Mouse (Mus musculus) adrenal gland, postnatal 4 days (tissue): ENCODE results near the gene Grb7. TPM values are rescaled to one million over a fixed set of nuclear protein-coding genes. Genes with fewer than 3 reads are reported as not detected.

Source experiments
- DNase-seq, 2 experiments: peaks; one replicate each; pipeline ENCODE4 v3.0.0; 2021 to 2022; ENCODE audit warnings: low spot score in 2 of 2, mixed read lengths in 2 of 2
- total RNA-seq, 2 experiments: library from RNA; stranded (reverse); gene quantifications; 2 replicates each; pipeline ENCODE4 v1.2.3; 2021

Grb7 gene
- total RNA-seq, 2 experiments from 2014 or later: 5.9 to 10.3 TPM

- no peak for DNase-seq
Measured at GRCm38 (mm10) chr11:98469761-98470714, 23.8 kb downstream of the Grb7 start.

GRCm38 (mm10) chr11:98470795-98471194 lies 24.6 kb downstream of the Grb7 start:
- no peak for DNase-seq

GRCm38 (mm10) chr11:98472696-98473095 lies 26.5 kb downstream of the Grb7 start:
- DNase-seq: no peak

GRCm38 (mm10) chr11:98473916-98474479 lies 27.8 kb downstream of the Grb7 start:
- DNase-seq: no peak

- no peak for DNase-seq
Measured at GRCm38 (mm10) chr11:98474967-98475366, 28.8 kb downstream of the Grb7 start.

- no peak for DNase-seq
Measured at GRCm38 (mm10) chr11:98475630-98476433, 29.6 kb downstream of the Grb7 start.

GRCm38 (mm10) chr11:98476434-98476807 lies 30.2 kb downstream of the Grb7 start:
- DNase-seq: no peak

- no peak for DNase-seq
Measured at GRCm38 (mm10) chr11:98477011-98477701, 31.0 kb downstream of the Grb7 start.

- DNase-seq: no peak
Measured at GRCm38 (mm10) chr11:98479026-98479939, 33.1 kb downstream of the Grb7 start.

- DNase-seq: no peak
Measured at GRCm38 (mm10) chr11:98479940-98480497, 33.8 kb downstream of the Grb7 start.

GRCm38 (mm10) chr11:98481231-98481630 lies 35.0 kb downstream of the Grb7 start:
- DNase-seq: no peak

- DNase-seq: no peak
Measured at GRCm38 (mm10) chr11:98482067-98482466, 35.9 kb downstream of the Grb7 start.

- no peak for DNase-seq
Measured at GRCm38 (mm10) chr11:98485749-98486148, 39.6 kb downstream of the Grb7 start.

- no peak for DNase-seq
Measured at GRCm38 (mm10) chr11:98487526-98488040, 41.4 kb downstream of the Grb7 start.

- no peak for DNase-seq
Measured at GRCm38 (mm10) chr11:98488540-98489234, 42.5 kb downstream of the Grb7 start.

- DNase-seq: no peak
Measured at GRCm38 (mm10) chr11:98491571-98491970, 45.4 kb downstream of the Grb7 start.

- DNase-seq: no peak
Measured at GRCm38 (mm10) chr11:98492959-98493358, 46.8 kb downstream of the Grb7 start.

GRCm38 (mm10) chr11:98493394-98493793 lies 47.2 kb downstream of the Grb7 start:
- no peak for DNase-seq

GRCm38 (mm10) chr11:98495176-98495719 lies 49.1 kb downstream of the Grb7 start:
- no peak for DNase-seq
